Mouse (Mus musculus): ENCODE data around the gene Olfr1410. TPM values are rescaled to one million over a fixed set of nuclear protein-coding genes. Genes with fewer than 3 reads are reported as not detected.

Gene Olfr1410
- not detected for total RNA-seq (2023)

GRCm38 (mm10) chr1:92605482-92605881, at the start of gene Olfr1410:
Gene Olfr1410, plus strand, starts transcription at chr1:92605782.

GRCm38 (mm10) chr1:92571022-92571421, 34.6 kb upstream of the Olfr1410 start, which contains the start of gene Olfr1413:
Gene Olfr1413, plus strand, starts transcription at chr1:92571322.

DNA sequence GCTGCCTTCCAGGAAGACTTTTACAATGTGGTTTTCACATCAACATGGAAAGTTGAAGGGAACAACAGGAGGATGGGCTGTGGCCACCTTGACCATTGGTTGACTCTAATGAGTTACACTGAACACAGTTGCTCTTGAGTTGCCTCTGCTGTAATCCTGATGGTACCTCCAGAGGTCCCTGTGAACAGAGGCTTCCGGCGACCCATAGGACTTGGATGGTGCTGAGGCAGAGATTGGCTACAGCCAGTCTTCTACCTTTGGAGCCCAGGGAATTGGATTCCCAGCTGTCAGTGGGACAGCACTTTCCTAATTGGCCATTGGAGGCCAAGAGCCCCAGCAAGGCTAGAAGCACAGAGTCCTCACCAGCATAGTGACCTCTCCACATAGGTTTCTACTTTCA, 20.1 kb upstream of the Olfr1410 start, which contains the start of gene Olfr1412:
TSS of gene Olfr1412 (plus strand) at position 301 of the 400 bp plus-strand sequence.

DNA sequence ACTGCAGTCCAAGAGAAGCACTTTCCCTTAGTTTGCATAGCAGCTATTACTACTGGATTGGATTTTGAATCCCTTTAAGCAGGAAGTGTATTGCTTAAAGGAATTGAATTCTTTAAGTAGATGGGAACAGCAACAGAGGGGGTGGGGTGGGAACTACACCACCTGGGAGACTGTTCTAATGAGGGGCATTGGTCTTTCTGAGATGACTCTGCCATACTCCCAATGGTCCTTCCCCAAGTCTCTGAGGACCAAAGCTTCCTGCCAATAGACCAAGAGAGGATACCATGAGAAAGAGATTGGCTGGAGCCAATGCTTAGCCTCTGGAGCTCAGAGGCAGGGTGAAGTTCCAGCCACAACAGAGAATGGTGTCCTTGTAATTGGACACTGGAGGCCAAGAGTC, 11.5 kb upstream of the Olfr1410 start, which contains the start of gene Olfr1411:
TSS of gene Olfr1411 (plus strand) at position 301 of the 400 bp plus-strand sequence.

GRCm38 (mm10) chr1:92617488-92617887, 11.9 kb downstream of the Olfr1410 start, which contains the start of gene Olfr12:
Gene Olfr12, plus strand, starts transcription at chr1:92617788.

GRCm38 (mm10) chr1:92641514-92642272, 36.1 kb downstream of the Olfr1410 start, which contains the start of gene Cops9:
Gene Cops9, minus strand, starts transcription at chr1:92641985.

DNA sequence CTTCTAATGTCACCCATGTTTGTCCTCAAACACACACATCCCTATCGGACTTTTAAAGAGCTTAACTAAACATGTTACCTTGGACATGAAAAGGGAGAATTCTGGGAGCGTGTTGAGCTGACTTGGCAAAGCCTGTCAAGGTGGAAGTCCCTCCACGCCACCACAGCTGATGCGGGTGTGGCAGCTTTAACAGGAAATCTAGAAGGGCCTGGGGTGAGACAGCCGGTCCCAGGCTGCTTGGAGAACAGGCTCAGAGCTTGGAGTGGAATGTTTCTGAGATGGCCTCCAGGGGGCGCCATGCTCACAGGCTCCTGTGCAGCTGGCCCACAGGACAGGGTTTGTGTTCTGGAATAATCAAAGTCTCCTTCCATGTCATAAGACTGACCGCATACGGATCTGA, 43.1 kb downstream of the Olfr1410 start, which contains the start of gene Otos:
TSS of gene Otos (minus strand) at position 169 of the 400 bp plus-strand sequence.

Other genes starting within 250 kb of the Olfr1410 start
- gene Ndufa10, start 131.9 kb upstream of the Olfr1410 start, total RNA-seq (2023) = 166 TPM
- not detected for gene Olfr1416, start 120.7 kb upstream of the Olfr1410 start, total RNA-seq (2023)
- gene Olfr1415, start 109.7 kb upstream of the Olfr1410 start, total RNA-seq (2023) = not detected
- gene Olfr1414, start 87.1 kb upstream of the Olfr1410 start, total RNA-seq (2023) = not detected
- not detected for gene Olfr1413, start 34.5 kb upstream of the Olfr1410 start, total RNA-seq (2023)
- gene Olfr1412, start 20.0 kb upstream of the Olfr1410 start, total RNA-seq (2023) = not detected
- gene Olfr1411, start 11.4 kb upstream of the Olfr1410 start, total RNA-seq (2023) = not detected
- not detected for gene Olfr12, start 12.0 kb downstream of the Olfr1410 start, total RNA-seq (2023)
- gene Cops9, start 36.2 kb downstream of the Olfr1410 start, total RNA-seq (2023) = 85.1 TPM
- gene Otos, start 43.1 kb downstream of the Olfr1410 start, total RNA-seq (2023) = not detected
- 5.1 TPM for gene Gpc1, start 225.9 kb downstream of the Olfr1410 start, total RNA-seq (2023)